Mouse (Mus musculus) lung, postnatal 0 days (tissue): ENCODE measurements around the gene Lrrc37a.

Source experiments
- CTCF ChIP-seq: IDR thresholded peaks from 2 replicates; pipeline ENCODE4 v1.5.1; 2016; ENCODE audit warnings: antibody characterized with exemption, mild to moderate bottlenecking
- EP300 ChIP-seq: IDR thresholded peaks from 2 replicates; pipeline ENCODE4 v1.6.1; 2016; ENCODE audit warnings: antibody characterized with exemption, mild to moderate bottlenecking, control low read depth

- TF ChIP-seq CTCF (no peak), EP300 (no peak)
Measured at GRCm38 (mm10) chr11:103405814-103406213, 98.6 kb downstream of the Lrrc37a start.
